21 mouse cellular contexts compared by ENCODE assay signal in genomic region chr1:121284197-121284596, GRCm38 (mm10). TPM values are rescaled to one million over a fixed set of nuclear protein-coding genes. Genes with fewer than 3 reads are reported as not detected.
DNase-seq lines count a peak whose midpoint lies in the region; ATAC-seq and TF ChIP-seq lines count a peak whose summit lies in the region.
"Had no signal": no experiment of that assay in that cellular context is flagged by ENCODE, and none has a peak within 500 bp of the region (broad histone marks: within the 10 kb centered on the region; RNA-seq: fewer than 3 reads in every experiment).

No protein-coding gene starts in this region.

- peak; percentile 24 for DNase-seq in adrenal gland, adult 2 months
- no peak for DNase-seq in adrenal gland, adult (ENCODE audit: inconsistent age in 2 of 2, low spot score in 1 of 2)
- peak; percentile 16 for DNase-seq in kidney, adult 11 months
- peak; percentile 33 to 57 for DNase-seq in kidney, postnatal 36 days
- DNase-seq in layer of hippocampus, adult 2 months (ENCODE audit: low spot score in 2 of 2) = no peak
- DNase-seq in retina, embryonic 14.5 days (ENCODE audit: low spot score) = no peak
- DNase-seq: cerebellum, adult 11 months; cerebellum, postnatal 25 days; embryo, embryonic 11 days; forebrain, postnatal 0 days; heart, postnatal 36 days; layer of hippocampus, postnatal 36 days had no signal

- H3K9me3 ChIP-seq in kidney, embryonic 14.5 days (ENCODE audit: control insufficient read depth, low read length) = no peaks in the 10 kb centered on the region
- no peaks in the 10 kb centered on the region for H3K9me3 ChIP-seq in intestine, embryonic 16.5 days (ENCODE audit: control insufficient read depth, low read length)
- H3K9me3 ChIP-seq: forebrain, embryonic 10.5 days; hindbrain, embryonic 15.5 days; liver, embryonic 15.5 days; midbrain, embryonic 12.5 days had no signal

- H3K4me3 ChIP-seq in kidney, embryonic 14.5 days (ENCODE audit: low read length) = no peak overlapping the region
- no peak overlapping the region for H3K4me3 ChIP-seq in intestine, embryonic 16.5 days (ENCODE audit: low read length)
- H3K4me3 ChIP-seq in layer of hippocampus, adult 2 months = no peak overlapping the region
- H3K4me3 ChIP-seq: forebrain, embryonic 10.5 days; hindbrain, embryonic 15.5 days; liver, embryonic 15.5 days; midbrain, embryonic 12.5 days had no signal

- no peaks in the 10 kb centered on the region for H3K36me3 ChIP-seq in kidney, embryonic 14.5 days (ENCODE audit: control insufficient read depth, insufficient read depth, low read length)
- H3K36me3 ChIP-seq in intestine, embryonic 16.5 days (ENCODE audit: control insufficient read depth, insufficient read depth, low read length) = no peaks in the 10 kb centered on the region
- H3K36me3 ChIP-seq: forebrain, embryonic 10.5 days; hindbrain, embryonic 15.5 days; liver, embryonic 15.5 days; midbrain, embryonic 12.5 days had no signal

- no peak overlapping the region for H3K4me2 ChIP-seq in kidney, embryonic 14.5 days (replicated peaks; ENCODE audit: low read depth, low read length)
- H3K4me2 ChIP-seq in intestine, embryonic 16.5 days (ENCODE audit: low read depth, low read length) = no peak overlapping the region
- H3K4me2 ChIP-seq: hindbrain, embryonic 15.5 days; liver, embryonic 15.5 days; midbrain, embryonic 12.5 days had no signal

- H3K4me1 ChIP-seq in kidney, embryonic 14.5 days (ENCODE audit: control insufficient read depth, insufficient read depth, low read length) = no peaks in the 10 kb centered on the region
- H3K4me1 ChIP-seq in intestine, embryonic 16.5 days (ENCODE audit: control insufficient read depth, insufficient read depth, low read length) = no peaks in the 10 kb centered on the region
- H3K4me1 ChIP-seq: forebrain, embryonic 10.5 days; hindbrain, embryonic 15.5 days; liver, embryonic 15.5 days; midbrain, embryonic 12.5 days had no signal

- H3K27ac ChIP-seq in kidney, embryonic 14.5 days (ENCODE audit: low read depth, low read length) = no peak overlapping the region
- H3K27ac ChIP-seq in intestine, embryonic 16.5 days (ENCODE audit: low read length) = no peak overlapping the region
- no peak overlapping the region for H3K27ac ChIP-seq in layer of hippocampus, adult 2 months
- H3K27ac ChIP-seq: forebrain, embryonic 10.5 days; hindbrain, embryonic 15.5 days; kidney, postnatal 0 days; liver, embryonic 15.5 days; midbrain, embryonic 12.5 days had no signal

- TF ChIP-seq CTCF in layer of hippocampus, adult 2 months (conservative IDR thresholded peaks at IDR 0.05) = no peak

- no peak overlapping the region for H3K9ac ChIP-seq in kidney, embryonic 14.5 days (ENCODE audit: low read depth, low read length)
- no peak overlapping the region for H3K9ac ChIP-seq in intestine, embryonic 16.5 days (ENCODE audit: low read depth, low read length)
- H3K9ac ChIP-seq: forebrain, postnatal 0 days; hindbrain, embryonic 15.5 days; liver, embryonic 15.5 days; midbrain, embryonic 12.5 days had no signal

- ATAC-seq in kidney, embryonic 14.5 days (ENCODE audit: low FRiP score, low TSS enrichment) = no peak
- peak; percentile 72 for ATAC-seq in intestine, embryonic 16.5 days
- ATAC-seq: CD4-positive, CD25-positive, alpha-beta regulatory T cell, adult 4 months; forebrain, postnatal 0 days; lung, postnatal 0 days had no signal

- 86% methylated on average over 2 of the region's 2 CpGs for WGBS in kidney, embryonic 14.5 days
- WGBS in intestine, embryonic 16.5 days = 84% methylated on average over 2 of the region's 2 CpGs

- H3K27me3 ChIP-seq in kidney, embryonic 14.5 days (ENCODE audit: control insufficient read depth, insufficient read depth, low read length) = no peaks in the 10 kb centered on the region
- H3K27me3 ChIP-seq in intestine, embryonic 16.5 days (replicated peaks; ENCODE audit: control insufficient read depth, insufficient read depth, low read length) = no peaks in the 10 kb centered on the region
- H3K27me3 ChIP-seq: hindbrain, embryonic 15.5 days; liver, embryonic 15.5 days; midbrain, embryonic 12.5 days had no signal

RNA-seq across cellular contexts. Expression of gene Insig2, which starts 48.2 kb away (rescaled TPM):
- 10 to 100 TPM; 41.5 to 59.7 TPM for total RNA-seq in adrenal gland, adult 2 months (2021)
- polyA plus RNA-seq in adrenal gland, adult 2 months (2012; rRNA removed) = 6.9 and 7.2 TPM in 2 replicates
- polyA plus RNA-seq in kidney, embryonic 14.5 days (2014; fragmentation: Nextera tagmentation; extraction: Ambion mirVana) = 20.5 and 23.3 TPM in 2 replicates
- 24.5 and 25.1 TPM in 2 replicates for polyA plus RNA-seq in intestine, embryonic 16.5 days (2015; fragmentation: Nextera tagmentation; extraction: Ambion mirVana)
- 10 to 100 TPM; 66.4 to 73.8 TPM for total RNA-seq in layer of hippocampus, adult 2 months (2021)

Comparison
In these comparisons a context has a peak if more than half of its experiments do, and no peak if none do; other contexts are left out.
1. DNase-seq: peak in adrenal gland, adult 2 months (single experiment), kidney, adult 11 months (single experiment) and kidney, postnatal 36 days (2 of 2); none in adrenal gland, adult (0 of 2), layer of hippocampus, adult 2 months (0 of 2) and retina, embryonic 14.5 days (single experiment).